Mouse (Mus musculus) intestine, embryonic 15.5 days (tissue): ENCODE measurements at regions not wholly inside any gene's neighbourhood (a gene's known extent, or its start where the extent isn't known, plus 50 kb on each side); places are given as distances from the start of the nearest gene placed in this dataset.

Experiments used
- ATAC-seq: fragments of 200-750 bp; cut with Nextera tagmentation; 2 replicates; pipeline ENCODE4 v1.8.0; 2017; ENCODE audit warnings: moderate TSS enrichment, moderate library complexity
- H3K27ac ChIP-seq: fragments of 300-500 bp; sonication (generic); 2 replicates; pipeline ENCODE4 v1.5.1; 2015; ENCODE audit warnings: mild to moderate bottlenecking, inconsistent platforms
- H3K27me3 ChIP-seq: fragments of 300-500 bp; sonication (generic); replicated peaks from 2 replicates; pipeline ENCODE4 v1.6.1; 2015; ENCODE audit warnings: inconsistent platforms
- H3K36me3 ChIP-seq: fragments of 300-500 bp; sonication (generic); 2 replicates; pipeline ENCODE4 v1.6.1; 2015; ENCODE audit warnings: inconsistent platforms
- H3K4me1 ChIP-seq: fragments of 300-500 bp; sonication (generic); replicated peaks from 2 replicates; pipeline ENCODE4 v1.6.1; 2015; ENCODE audit warnings: inconsistent platforms
- H3K4me2 ChIP-seq: fragments of 300-500 bp; sonication (generic); replicated peaks from 2 replicates; pipeline ENCODE4 v1.6.1; 2015; ENCODE audit warnings: mild to moderate bottlenecking, inconsistent platforms
- H3K4me3 ChIP-seq: fragments of 300-500 bp; sonication (generic); replicated peaks from 2 replicates; pipeline ENCODE4 v1.5.1; 2015; ENCODE audit warnings: inconsistent platforms
- H3K9ac ChIP-seq: fragments of 300-500 bp; sonication (generic); 2 replicates; pipeline ENCODE4 v1.6.1; 2015; ENCODE audit warnings: inconsistent platforms
- H3K9me3 ChIP-seq: fragments of 300-500 bp; sonication (generic); 2 replicates; pipeline ENCODE4 v1.6.1; 2016; ENCODE audit warnings: inconsistent platforms
- WGBS: fragments of 180-500 bp; shearing (Covaris S2); methylation state at CpG from one replicate; pipeline ENCODE4 v1.1.7; 2015; 5-methylcytosine and 5-hydroxymethylcytosine counted together

- no peaks in the 10 kb centered on the region for H3K9me3 ChIP-seq
- H3K27me3 ChIP-seq: no peaks in the 10 kb centered on the region
- no peaks in the 10 kb centered on the region for H3K36me3 ChIP-seq
- H3K4me3 ChIP-seq: no peak overlapping the region
- H3K4me2 ChIP-seq: no peak overlapping the region
- no peak overlapping the region for H3K27ac ChIP-seq
- H3K9ac ChIP-seq: no peak overlapping the region
- peak; percentile 83 for ATAC-seq
- no peaks in the 10 kb centered on the region for H3K4me1 ChIP-seq
Measured at GRCm38 (mm10) chr2:108783457-108783856, 497.1 kb upstream of the Kif18a start.

- ATAC-seq: no peak
- WGBS: 84% methylated on average over 19 of the region's 19 CpGs
- H3K4me2 ChIP-seq: no peak overlapping the region
- no peaks in the 10 kb centered on the region for H3K27me3 ChIP-seq
- no peak overlapping the region for H3K4me3 ChIP-seq
- no peaks in the 10 kb centered on the region for H3K4me1 ChIP-seq
- no peaks in the 10 kb centered on the region for H3K9me3 ChIP-seq
- no peak overlapping the region for H3K27ac ChIP-seq
- no peak overlapping the region for H3K9ac ChIP-seq
- H3K36me3 ChIP-seq: no peaks in the 10 kb centered on the region
Measured at GRCm38 (mm10) chr2:108785161-108785957, 495.2 kb upstream of the Kif18a start.

- no peaks in the 10 kb centered on the region for H3K27me3 ChIP-seq
- H3K27ac ChIP-seq: no peak overlapping the region
- H3K9me3 ChIP-seq: no peaks in the 10 kb centered on the region
- no peaks in the 10 kb centered on the region for H3K36me3 ChIP-seq
- 87% methylated on average over 7 of the region's 7 CpGs for WGBS
- no peak overlapping the region for H3K4me3 ChIP-seq
- no peaks in the 10 kb centered on the region for H3K4me1 ChIP-seq
- no peak for ATAC-seq
- no peak overlapping the region for H3K4me2 ChIP-seq
- H3K9ac ChIP-seq: no peak overlapping the region
Measured at GRCm38 (mm10) chr2:108789166-108789565, 491.4 kb upstream of the Kif18a start.

- Histone ChIP-seq H3K4me2 (no peak overlapping the region), H3K9me3 (no peaks in the 10 kb centered on the region), H3K4me1 (no peaks in the 10 kb centered on the region), H3K27ac (no peak overlapping the region), H3K9ac (no peak overlapping the region), H3K36me3 (no peaks in the 10 kb centered on the region), H3K27me3 (no peaks in the 10 kb centered on the region), H3K4me3 (no peak overlapping the region)
- WGBS: 47% methylated on average over 2 of the region's 2 CpGs
- no peak for ATAC-seq
Measured at GRCm38 (mm10) chr2:108795145-108795544, 485.4 kb upstream of the Kif18a start.

- no peaks in the 10 kb centered on the region for H3K36me3 ChIP-seq
- H3K9ac ChIP-seq: no peak overlapping the region
- H3K4me1 ChIP-seq: no peaks in the 10 kb centered on the region
- no peak overlapping the region for H3K4me3 ChIP-seq
- no peak overlapping the region for H3K4me2 ChIP-seq
- ATAC-seq: no peak
- no peaks in the 10 kb centered on the region for H3K27me3 ChIP-seq
- WGBS: 87% methylated on average over 2 of the region's 2 CpGs
- H3K27ac ChIP-seq: no peak overlapping the region
- H3K9me3 ChIP-seq: no peaks in the 10 kb centered on the region
Measured at GRCm38 (mm10) chr2:108796816-108797581, 483.5 kb upstream of the Kif18a start.

- Histone ChIP-seq H3K9me3 (no peaks in the 10 kb centered on the region), H3K4me1 (no peaks in the 10 kb centered on the region), H3K27me3 (no peaks in the 10 kb centered on the region), H3K36me3 (no peaks in the 10 kb centered on the region), H3K4me3 (no peak overlapping the region), H3K4me2 (no peak overlapping the region), H3K9ac (no peak overlapping the region), H3K27ac (no peak overlapping the region)
- ATAC-seq: no peak
Measured at GRCm38 (mm10) chr2:108812367-108812766, 468.2 kb upstream of the Kif18a start.

GRCm38 (mm10) chr2:108813040-108813566 lies 467.4 kb upstream of the Kif18a start:
- Histone ChIP-seq H3K36me3 (no peaks in the 10 kb centered on the region), H3K27me3 (no peaks in the 10 kb centered on the region), H3K9me3 (no peaks in the 10 kb centered on the region), H3K4me1 (no peaks in the 10 kb centered on the region), H3K9ac (no peak overlapping the region), H3K4me3 (no peak overlapping the region), H3K4me2 (no peak overlapping the region), H3K27ac (no peak overlapping the region)
- ATAC-seq: no peak
- WGBS: 65% methylated on average over 6 of the region's 6 CpGs

- Histone ChIP-seq H3K27me3 (no peaks in the 10 kb centered on the region), H3K36me3 (no peaks in the 10 kb centered on the region), H3K9ac (no peak overlapping the region), H3K4me2 (no peak overlapping the region), H3K27ac (no peak overlapping the region), H3K4me3 (no peak overlapping the region), H3K4me1 (no peaks in the 10 kb centered on the region), H3K9me3 (no peaks in the 10 kb centered on the region)
- ATAC-seq: no peak
Measured at GRCm38 (mm10) chr2:108816579-108816978, 464.0 kb upstream of the Kif18a start.

GRCm38 (mm10) chr2:108824025-108824424 lies 456.5 kb upstream of the Kif18a start:
- Histone ChIP-seq H3K4me2 (no peak overlapping the region), H3K27me3 (no peaks in the 10 kb centered on the region), H3K9me3 (no peaks in the 10 kb centered on the region), H3K27ac (no peak overlapping the region), H3K4me1 (peaks cover 6% of the 10 kb centered on the region), H3K9ac (no peak overlapping the region), H3K36me3 (no peaks in the 10 kb centered on the region), H3K4me3 (no peak overlapping the region)
- ATAC-seq: no peak

- Histone ChIP-seq H3K4me3 (no peak overlapping the region), H3K27me3 (no peaks in the 10 kb centered on the region), H3K36me3 (no peaks in the 10 kb centered on the region), H3K4me1 (peaks cover 6% of the 10 kb centered on the region), H3K9ac (no peak overlapping the region), H3K27ac (no peak overlapping the region), H3K9me3 (no peaks in the 10 kb centered on the region), H3K4me2 (no peak overlapping the region)
- 54% methylated on average over 5 of the region's 5 CpGs for WGBS
- ATAC-seq: no peak
Measured at GRCm38 (mm10) chr2:108825981-108826380, 454.6 kb upstream of the Kif18a start.

GRCm38 (mm10) chr2:108827106-108827838 lies 453.3 kb upstream of the Kif18a start:
- Histone ChIP-seq H3K36me3 (no peaks in the 10 kb centered on the region), H3K4me3 (no peak overlapping the region), H3K9ac (no peak overlapping the region), H3K27me3 (no peaks in the 10 kb centered on the region), H3K9me3 (no peaks in the 10 kb centered on the region), H3K27ac (peak overlapping the region; percentile 27; the same call in 1 of the 2 replicates), H3K4me1 (peaks cover 6% of the 10 kb centered on the region), H3K4me2 (peak overlapping the region; percentile 35)
- ATAC-seq: peak; percentile 72
- 9% methylated on average over 12 of the region's 12 CpGs for WGBS

GRCm38 (mm10) chr2:108827974-108828700 lies 452.4 kb upstream of the Kif18a start:
- no peak overlapping the region for H3K9ac ChIP-seq
- H3K27me3 ChIP-seq: no peaks in the 10 kb centered on the region
- H3K4me1 ChIP-seq: peaks cover 6% of the 10 kb centered on the region
- H3K4me2 ChIP-seq: no peak overlapping the region
- H3K36me3 ChIP-seq: no peaks in the 10 kb centered on the region
- 53% methylated on average over 3 of the region's 3 CpGs for WGBS
- H3K4me3 ChIP-seq: no peak overlapping the region
- H3K27ac ChIP-seq: no peak overlapping the region
- no peaks in the 10 kb centered on the region for H3K9me3 ChIP-seq
- no peak for ATAC-seq
